Mouse (Mus musculus): ENCODE measurements around the gene Hemgn.

Gene Hemgn

DNA sequence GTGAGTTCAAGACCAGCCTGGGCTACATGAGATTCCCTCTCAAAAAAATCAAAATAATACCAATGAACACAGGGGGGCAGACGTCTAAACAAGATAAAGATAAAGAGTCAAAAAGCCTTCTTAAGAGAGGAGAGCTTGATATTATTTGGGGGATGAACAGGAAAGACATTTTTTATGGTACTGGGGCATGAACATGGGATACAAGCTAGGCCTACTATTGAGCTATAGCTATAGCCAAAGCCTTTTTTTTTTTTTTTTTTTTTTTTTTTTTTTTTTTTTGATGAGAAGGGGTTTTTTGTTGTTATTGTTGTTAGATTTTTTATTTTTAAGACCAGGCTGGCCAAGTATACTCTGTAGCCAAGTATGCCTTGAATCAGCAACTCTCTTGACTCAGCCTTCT, 1.2 kb downstream of the Hemgn start:
- no peak for DNase-seq (ENCODE audit: low spot score)

DNA sequence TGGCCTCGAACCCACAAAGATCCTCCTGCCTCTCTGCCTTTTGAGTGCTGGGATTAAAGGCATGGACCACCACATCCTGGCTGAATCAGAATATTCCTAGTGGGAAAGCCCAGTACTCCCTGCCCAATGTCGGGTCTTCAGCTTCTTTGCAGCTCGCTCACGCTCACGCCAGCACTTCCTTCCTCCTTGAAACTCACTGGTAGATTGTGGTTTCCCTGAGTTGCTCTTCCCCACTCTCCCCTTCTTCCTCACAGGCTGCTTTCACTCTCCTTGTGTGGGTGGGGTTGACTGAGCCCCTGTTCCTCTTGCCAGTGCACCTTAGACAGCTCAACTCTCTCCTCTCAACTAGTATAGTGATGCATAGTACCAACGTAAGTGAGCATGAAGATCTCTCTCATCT, 1.8 kb downstream of the Hemgn start:
- no peak for DNase-seq (ENCODE audit: low spot score)

DNA sequence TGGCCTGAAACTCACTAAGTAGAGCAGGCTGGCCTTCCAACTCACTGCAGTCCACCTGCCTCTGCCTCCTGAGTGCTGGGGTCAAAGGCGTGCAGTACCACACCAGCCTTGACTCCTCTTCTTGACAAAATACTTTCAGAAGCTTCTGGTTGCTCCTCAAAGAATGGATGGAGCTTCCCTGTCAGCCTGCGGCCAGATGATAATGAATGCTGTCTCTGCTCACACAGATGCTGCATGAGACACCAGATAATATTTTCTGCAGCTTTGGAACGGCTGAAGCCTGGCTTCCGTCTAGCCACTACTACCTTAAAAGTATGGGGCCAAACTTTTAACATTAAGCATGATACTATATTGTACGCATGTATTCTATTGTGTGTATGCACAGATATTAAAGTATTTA, 2.6 kb downstream of the Hemgn start:
- DNase-seq (ENCODE audit: low spot score): no peak

DNA sequence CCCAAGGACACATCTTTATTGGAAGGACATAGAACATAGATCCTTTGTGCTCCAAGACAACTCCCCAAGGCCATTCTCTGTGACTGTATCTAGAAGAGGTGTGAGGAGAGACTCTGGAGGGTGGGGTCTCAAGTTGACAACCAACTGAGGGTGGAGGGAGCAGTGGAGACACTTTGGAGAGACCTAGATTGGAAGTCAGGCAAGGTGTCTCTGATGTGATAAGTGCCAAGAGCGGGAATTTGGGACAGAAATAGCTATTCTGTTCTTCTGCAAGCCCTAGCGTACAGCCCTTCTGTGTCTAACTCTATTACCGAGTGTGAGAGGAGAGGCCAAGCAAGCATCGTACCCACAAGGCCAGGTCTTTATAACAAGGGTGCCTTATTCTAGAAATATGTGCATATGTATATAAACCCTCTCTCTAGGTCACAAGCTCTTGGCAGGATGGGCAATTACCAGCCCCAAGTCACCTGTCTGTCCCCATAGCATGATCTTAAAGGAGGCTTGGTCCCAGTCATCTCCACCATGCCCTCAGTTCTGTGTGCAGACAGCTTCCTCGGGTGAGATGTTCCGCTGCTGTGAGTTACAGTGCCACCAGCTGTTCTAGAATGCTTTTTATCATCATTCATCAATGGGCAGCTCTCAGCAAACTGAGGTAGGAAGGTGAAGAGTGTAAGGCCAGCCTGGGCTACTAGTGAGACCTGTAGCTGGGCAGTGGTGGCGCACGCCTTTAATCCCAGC, 6.2 kb downstream of the Hemgn start:
- no peak for DNase-seq (ENCODE audit: low spot score)

DNA sequence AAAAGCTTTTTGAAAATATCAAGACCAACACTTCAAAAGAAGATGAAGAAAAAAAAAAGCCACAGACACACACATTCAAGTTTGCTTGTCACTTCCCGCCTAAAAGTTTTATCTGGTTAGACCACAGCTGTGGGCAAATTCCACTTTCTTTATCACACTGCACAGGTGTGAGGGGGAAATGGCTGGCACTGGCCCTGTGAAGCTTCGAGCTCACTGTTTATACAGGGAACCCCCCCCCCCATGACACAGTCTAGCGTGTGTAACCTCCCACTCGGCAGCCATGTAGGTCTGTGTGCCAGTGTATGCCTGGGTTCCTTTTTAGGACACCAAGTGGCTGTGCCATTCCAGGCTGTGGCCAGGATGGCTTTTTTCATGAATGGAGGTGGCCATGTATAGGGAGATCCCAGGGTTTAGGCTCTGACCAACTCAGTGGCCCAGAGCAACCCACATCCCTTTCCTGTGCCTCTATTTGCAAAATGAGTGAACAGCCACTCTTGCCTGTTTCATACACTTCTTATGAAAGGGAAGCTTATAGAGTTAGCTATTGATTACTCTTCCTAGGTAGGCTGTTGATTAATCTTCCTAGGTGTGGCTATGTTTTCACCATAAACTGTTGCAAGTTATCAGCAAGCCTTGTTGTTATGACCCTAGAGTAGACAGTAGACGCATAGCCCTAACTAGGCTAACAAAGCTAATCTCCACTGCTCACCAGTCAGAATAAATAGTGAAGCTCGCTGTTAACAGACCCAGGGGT, 9.1 kb downstream of the Hemgn start:
- no peak for DNase-seq (ENCODE audit: low spot score)

DNA sequence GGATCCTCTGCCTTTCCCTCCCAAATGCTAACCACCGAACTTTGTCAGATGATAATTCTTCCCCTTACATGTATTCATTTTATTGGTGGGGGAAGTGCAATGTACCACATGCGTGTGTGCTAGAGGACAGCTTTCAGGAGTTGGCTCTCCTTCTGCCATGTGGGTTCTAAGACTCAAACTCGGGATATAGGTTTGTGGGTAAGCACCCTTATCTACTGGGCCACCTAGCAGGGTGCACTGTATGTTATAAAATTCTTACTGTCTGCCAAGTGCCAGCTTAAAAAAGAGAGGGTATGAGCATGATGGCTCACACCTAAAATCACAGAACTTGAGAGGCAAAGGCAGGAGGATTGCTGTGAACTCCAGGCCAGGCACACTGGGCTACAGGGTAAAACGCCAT, 14.5 kb downstream of the Hemgn start:
- DNase-seq (ENCODE audit: low spot score): no peak

DNA sequence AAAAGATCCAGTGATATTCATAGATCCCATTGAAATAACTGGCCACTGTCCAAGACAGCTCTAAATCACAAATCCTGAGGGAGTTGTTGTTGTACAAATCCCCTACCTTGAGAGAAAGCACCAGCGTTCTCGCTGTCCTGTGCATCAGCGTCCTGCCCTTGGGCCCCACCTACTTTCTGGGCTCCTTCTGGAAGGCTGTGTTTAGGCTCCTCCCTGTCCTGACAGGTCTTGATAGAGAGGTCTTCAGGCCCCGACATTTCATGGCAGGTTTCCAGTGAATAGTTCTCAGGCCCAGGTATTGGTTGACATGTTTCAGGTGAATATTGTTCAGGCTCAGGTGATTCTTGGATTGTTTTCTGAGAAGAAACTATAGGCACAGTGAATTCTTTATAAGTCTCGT, 17.6 kb downstream of the Hemgn start:
- DNase-seq (ENCODE audit: low spot score): no peak

DNA sequence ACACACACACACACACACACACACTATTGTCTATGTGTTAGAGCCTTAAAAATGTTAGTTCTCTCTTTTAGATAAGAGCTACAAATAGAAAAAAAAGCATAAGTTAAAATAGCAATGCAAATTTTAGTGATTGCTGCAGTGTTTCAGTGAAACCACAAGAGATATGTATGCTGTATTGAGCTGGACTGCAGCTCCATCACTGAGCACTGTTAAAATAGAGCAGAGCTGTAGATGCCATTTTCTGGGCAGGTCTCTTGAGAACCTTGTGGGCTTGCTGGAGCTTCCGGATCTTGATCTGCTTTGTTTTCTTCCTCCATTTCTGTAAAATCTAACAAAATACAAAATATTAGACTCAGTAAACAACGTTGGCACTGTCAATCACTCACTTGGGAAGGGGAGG, 18.9 kb downstream of the Hemgn start:
- DNase-seq (ENCODE audit: low spot score): no peak

DNA sequence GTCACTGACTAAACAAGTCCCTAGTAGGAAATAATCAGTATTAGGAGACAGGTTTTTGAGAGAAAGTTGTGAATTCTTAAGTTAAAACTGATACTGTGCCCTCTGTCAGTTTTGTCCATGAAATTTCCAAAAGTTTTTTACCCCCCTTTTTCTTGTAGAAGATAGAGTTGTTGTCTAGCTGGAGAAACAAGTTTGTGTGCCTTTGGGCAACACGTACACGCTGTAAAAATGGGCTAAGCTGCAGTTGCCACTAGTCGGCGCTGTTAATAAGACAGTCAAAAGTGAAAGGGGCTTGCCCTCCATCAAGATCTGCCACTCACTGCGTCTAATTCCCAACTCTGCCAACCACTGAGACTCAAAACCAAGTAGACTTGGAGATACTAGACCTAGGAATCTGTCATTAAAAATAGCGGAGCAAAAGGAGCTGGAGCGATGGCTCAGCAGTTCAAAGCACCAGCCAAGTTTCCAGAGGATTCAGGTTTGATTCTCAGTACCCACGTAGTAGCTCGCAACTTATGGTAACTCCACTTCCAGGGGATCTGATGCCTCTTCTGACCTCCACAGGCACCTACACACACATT, 22.8 kb downstream of the Hemgn start:
- DNase-seq (ENCODE audit: low spot score): peak; percentile 84

DNA sequence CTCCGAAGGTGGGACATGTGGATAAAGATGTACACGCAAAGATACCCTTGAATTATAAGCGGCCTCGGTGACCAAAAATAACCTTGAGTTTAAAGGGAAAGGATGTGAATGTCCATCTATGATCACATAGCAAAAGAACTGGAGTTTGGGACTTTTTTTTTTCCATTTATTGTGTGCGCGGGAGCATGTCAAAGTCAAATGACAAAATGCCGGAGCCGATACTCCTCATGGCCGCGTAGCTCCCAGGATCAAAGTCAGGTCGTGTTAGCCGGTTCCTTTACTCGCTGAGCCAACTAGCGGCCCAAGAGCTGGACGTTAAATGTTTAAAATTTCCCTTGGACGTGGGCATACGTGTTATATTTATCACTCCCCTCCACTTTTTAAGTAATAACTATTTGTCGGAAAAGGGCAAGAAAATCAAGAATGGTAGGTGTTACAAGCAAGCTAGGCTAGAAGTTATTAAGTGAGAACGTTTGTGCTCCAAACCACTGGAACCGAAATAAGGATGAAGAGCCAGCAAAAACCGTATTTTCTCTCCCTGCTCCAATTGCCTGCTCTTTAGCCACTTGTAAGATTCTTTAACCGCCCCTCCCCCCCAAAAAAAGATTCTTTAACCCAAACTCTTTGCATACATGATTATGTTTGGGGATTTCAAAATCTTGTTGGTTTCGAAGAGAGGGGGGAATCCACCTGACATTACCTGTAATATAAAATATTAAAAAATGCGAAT, 23.5 kb downstream of the Hemgn start:
- DNase-seq (ENCODE audit: low spot score): no peak

DNA sequence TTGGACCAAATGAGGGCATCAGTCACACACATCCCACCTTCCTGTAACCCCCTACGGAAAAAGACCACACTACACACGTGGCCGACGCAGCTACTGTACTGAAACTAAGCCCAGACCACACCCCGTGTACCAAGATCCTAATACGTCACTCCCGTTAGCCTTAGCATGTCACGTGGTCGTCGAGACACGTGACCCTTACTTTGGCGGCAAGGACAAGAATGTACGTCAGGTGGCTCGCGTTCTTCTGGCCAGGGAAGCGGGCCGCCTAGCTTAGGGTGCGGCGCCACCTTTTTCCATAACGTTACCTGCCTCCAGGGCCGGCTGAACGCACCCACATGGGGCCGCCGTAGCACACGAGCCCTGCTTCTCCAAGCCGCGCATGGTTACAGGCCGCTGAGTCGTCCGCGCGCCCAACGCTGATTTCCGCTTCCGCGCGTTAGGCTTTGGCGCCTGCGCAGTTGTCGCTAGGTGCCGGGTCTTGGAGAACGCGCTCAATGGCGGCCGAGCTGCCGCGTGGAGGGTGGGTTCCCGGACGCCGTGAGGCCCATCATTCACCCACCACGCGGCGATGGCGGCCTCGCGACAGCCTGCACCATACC, 24.2 kb downstream of the Hemgn start, which contains the start of gene Trmo:
Gene Trmo, minus strand, starts transcription at position 425 of the 599 bp plus-strand sequence.
- peak; percentile 96 for DNase-seq (ENCODE audit: low spot score)

DNA sequence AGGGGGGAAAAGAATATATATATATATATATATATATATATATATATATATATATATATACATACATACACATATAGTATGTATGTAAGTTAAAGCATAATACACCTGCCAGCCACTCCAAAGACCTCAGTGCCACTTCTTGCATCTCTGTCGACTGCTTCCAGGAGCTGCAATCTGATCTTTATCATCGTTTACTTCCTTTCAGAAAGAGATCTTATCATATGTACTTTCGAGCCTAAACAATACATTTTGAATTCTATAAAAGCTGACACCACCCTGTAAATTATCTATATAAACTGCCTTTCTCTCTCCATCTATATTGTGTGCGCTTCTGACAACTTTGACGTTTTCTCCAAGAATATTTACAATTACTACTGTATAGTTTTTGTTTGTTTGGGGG, 24.8 kb downstream of the Hemgn start:
- DNase-seq (ENCODE audit: low spot score): no peak

DNA sequence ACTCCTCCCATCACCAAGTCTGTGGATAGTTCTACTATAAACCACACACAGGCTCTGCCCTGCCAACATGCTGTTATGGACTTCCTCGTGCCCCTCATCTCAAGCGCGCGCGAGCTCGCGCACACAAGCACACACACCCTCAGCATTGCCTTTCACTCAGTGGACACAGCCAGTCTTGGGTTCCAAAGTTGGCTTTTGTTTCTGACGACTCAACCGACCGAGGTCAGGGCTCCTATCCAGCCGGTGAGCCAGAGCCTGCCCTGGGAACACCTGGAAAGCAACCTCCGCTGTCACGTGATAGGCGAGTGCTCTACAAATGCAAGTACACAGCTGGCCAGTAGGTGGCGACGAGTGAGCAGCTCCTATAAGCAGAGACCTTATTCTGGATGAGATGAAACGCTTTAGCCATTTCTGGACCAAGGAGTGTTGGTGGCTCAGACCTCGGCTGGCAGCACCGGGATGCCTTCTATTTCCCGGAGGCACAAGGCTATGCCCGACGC, 38.4 kb downstream of the Hemgn start:
- peak; percentile 89 for DNase-seq (ENCODE audit: low spot score)

DNA sequence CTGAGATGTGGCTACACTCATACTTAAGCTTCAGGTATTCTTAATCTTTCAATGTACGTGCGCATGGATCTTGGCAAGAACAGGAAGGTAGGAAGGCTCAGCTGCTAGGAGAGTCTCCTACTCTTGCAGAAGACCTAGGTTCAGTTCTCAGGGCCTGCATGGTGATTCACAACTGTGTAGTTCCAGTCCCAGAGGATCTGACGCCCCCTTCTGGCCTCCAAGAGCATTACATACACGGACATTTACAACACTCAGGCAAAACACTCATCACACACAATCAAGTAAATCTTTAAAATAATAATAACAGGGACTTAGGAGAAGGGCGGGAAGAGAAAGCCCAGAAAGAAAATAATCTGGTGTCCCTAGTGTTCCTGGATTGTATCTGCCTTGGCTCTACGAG, 38.9 kb downstream of the Hemgn start:
- DNase-seq (ENCODE audit: low spot score): peak; percentile 64

DNA sequence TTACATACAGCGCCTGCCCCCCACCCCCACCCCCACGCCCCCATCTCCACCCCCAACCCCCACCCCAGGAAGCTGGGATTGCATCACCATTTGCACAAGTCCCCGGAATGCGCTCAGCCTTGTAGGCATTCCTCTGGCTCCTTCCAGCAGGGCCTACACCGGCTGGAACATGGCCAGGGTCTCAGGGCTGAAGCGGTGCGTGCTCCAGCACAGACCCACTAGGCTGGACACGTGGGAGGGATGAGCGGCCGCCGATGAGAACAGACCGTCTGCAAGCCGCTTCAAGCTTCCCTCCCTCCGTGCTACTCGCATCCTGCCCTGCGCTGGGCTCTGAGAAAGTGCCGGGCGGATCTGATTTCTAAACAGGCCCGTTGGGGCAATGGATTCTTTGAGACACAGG, 42.3 kb downstream of the Hemgn start:
- DNase-seq (ENCODE audit: low spot score): peak; percentile 89

DNA sequence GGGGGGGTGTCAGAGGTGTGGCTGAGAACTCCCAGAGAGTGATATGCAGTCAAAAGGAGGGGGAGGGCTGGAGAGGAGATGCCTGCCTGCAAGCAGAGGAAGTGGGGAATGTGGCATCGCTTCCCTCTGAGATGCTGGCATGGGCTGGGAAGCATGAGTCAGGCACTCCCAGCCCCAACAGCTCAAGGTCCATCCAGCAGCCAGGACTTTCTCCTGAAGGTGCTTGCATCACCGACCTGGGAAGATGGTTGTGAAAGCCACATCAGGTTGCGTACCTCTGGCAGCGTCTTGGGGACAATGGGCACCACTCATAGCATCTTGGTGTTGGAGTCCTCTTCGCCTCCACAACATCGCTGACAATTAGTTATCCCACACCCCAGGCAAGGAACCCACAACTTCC, 42.9 kb downstream of the Hemgn start:
- DNase-seq (ENCODE audit: low spot score): no peak

DNA sequence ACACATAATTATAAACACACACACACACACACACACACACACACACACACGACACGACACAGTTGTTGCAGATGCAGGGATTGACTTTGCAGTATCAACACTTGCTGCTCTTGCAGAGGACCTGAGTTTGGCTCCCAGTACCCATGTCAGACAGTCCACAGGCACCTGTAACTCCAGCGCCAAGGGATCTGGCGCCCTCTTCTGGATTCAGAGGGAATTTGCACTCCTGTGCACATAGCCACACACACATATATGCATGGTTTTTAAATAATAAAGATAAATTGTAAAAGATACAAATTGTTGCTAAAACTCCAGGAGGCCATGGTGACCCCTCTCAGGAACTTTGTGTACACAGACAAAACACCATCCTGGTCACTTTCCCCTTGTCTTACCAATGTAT, 44.2 kb downstream of the Hemgn start:
- no peak for DNase-seq (ENCODE audit: low spot score)

DNA sequence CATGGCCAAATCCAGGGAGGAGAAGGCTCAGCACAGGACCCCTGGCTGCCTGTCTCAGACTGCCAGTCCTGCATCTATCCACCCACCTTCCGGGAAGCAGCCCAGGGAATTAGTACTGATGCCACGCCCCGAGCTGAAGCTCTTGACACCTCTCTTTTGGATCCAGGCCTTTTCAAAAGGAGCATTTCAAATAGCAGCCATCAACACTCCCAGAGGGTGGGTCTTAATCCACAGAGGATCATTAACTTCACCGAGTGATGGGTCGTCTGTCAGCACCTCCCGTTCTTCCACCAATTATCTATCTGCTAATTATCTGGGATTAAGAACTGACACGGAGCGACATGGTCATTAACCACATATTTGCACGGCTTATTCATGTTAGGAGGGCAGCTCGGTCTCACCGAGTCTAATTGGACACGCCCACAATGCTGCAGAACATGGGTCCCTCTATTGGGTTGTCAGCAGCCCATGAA, 45.8 kb downstream of the Hemgn start:
- no peak for DNase-seq (ENCODE audit: low spot score)

DNA sequence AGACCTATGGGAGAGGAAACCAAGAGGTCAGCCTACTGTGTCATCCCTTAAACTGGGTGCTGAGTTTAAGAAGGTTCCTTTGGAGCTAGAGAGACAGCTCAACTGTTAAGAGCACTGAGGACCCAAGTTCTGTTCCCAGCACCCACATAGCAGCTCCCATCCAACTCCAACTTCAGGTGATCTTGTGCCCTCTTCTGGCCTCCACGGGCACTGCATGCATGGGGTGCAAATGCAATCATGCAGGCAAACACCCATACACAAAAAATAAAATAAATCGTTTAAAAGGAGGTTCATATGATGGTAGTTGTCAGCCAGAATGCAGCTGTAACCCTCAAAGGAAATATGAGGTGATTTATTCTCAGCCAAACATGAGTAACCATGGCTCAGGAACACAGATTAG, 48.9 kb downstream of the Hemgn start:
- no peak for DNase-seq (ENCODE audit: low spot score)

DNA sequence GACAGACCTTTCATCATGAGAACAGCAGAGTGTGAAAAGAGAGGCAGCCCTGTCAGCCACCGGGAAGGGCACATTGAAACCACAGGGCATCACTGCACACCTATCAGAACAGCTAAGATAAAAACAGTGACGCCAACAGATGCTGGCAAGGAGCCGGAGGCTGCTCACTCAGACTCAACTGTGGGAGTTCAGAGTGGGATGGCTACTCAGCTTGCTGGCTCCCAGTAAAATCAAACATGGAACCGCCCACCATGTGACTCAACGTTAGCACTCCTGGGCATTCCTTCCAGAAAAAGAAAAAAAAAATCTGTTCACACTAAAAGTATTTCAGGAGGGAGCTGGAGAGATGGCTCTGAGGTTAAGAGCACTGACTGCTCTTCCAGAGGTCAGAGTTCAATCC, 52.0 kb downstream of the Hemgn start:
- no peak for DNase-seq (ENCODE audit: low spot score)

DNA sequence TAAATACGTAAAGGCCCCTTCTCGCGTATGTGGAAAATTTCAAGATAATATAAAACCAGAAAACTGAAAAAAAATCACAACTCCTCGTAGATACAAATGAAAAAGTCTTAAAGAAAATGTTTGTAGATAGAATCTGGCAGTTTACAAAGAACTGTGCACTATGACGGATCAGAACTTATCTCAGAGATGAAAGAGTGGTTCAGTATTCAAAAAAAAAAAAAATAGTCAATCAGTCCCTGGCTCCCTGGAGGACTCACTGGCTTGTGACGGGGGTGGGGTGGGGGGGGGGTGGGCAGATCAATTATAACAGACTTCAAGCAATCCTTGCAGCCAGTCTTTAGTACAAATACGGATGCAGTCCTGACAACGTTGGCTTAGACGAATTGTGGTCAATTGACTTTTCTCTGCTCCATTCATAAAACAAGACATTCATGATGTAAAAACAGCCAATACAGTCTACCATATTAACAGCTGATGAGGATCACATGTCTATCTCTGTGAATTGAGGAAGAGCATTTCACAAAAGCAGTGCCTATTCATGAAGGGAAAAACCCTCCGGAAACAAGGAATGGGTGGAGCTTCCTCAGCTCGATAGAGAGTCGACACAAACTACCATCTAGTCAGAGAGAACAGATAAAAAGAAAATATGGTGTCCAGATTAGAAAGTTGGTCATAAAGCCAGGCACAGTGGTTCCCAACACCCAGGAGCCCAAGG, 53.6 kb downstream of the Hemgn start:
- no peak for DNase-seq (ENCODE audit: low spot score)

Measured in testis, postnatal 10 days (tissue).